12 mouse cellular contexts compared by ENCODE assay signal in the genomic region with DNA sequence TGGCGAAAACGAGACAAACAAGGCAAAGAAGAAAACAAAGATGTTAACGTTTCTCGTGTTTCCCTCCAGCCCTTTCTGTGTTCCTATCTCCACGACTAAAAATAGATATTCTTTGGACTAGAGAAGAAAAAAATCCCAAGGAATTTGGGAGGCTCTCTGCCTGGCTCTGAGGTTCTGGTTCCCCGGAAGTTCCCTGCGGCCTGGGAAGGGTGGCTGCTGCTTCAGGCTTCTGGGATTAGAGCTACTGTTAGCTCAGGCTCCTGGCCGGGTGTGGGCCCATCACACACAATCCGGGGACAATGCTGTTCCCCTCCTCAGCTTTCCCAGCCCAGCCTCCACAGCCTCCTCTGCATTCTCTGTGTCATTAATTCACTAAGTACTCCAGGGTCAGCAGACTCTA.
DNase-seq lines count a peak whose midpoint lies in the region; ATAC-seq and TF ChIP-seq lines count a peak whose summit lies in the region.
"Had no signal": no experiment of that assay in that cellular context is flagged by ENCODE, and none has a peak within 500 bp of the region (broad histone marks: within the 10 kb centered on the region; RNA-seq: fewer than 3 reads in every experiment).

No protein-coding gene starts in this region.

- no peak for TF ChIP-seq POLR2A in olfactory bulb, adult 2 months (IDR thresholded peaks at IDR 0.05; ENCODE audit: insufficient read depth, low read depth, low read length)

- ATAC-seq in heart, embryonic 14.5 days (ENCODE audit: insufficient number of reproducible peaks, insufficient read depth, low FRiP score, low read depth) = no peak
- no peak for ATAC-seq in heart, embryonic 12.5 days (ENCODE audit: insufficient number of reproducible peaks, low FRiP score)
- no peak for ATAC-seq in embryonic facial prominence, embryonic 12.5 days (ENCODE audit: insufficient number of reproducible peaks, insufficient read depth, low FRiP score, low TSS enrichment)
- ATAC-seq: forebrain, embryonic 16.5 days had no signal

- no peak overlapping the region for H3K4me3 ChIP-seq in heart, embryonic 14.5 days (ENCODE audit: control insufficient read depth in 1 of 2, insufficient read depth in 1 of 2, low read depth in 1 of 2, low read length in 2 of 2)
- no peak overlapping the region for H3K4me3 ChIP-seq in heart, embryonic 12.5 days
- no peak overlapping the region for H3K4me3 ChIP-seq in embryonic facial prominence, embryonic 12.5 days
- no peak overlapping the region for H3K4me3 ChIP-seq in olfactory bulb, adult 2 months (ENCODE audit: insufficient read depth, low read depth, low read length)
- H3K4me3 ChIP-seq: erythroblast, embryonic 14.5 days; hindbrain, embryonic 10.5 days had no signal

- peak; percentile 45 for DNase-seq in kidney, postnatal 14 days
- DNase-seq in kidney, postnatal 36 days = no peak
- DNase-seq in right cerebral cortex, postnatal 4 days = no peak
- DNase-seq: cerebellum, adult 18-20 months; gastrocnemius, postnatal 14 days had no signal

- H3K27me3 ChIP-seq in heart, embryonic 14.5 days (ENCODE audit: control insufficient read depth, insufficient read depth, low read length) = no peaks in the 10 kb centered on the region
- no peaks in the 10 kb centered on the region for H3K27me3 ChIP-seq in heart, embryonic 12.5 days (replicated peaks)
- H3K27me3 ChIP-seq in embryonic facial prominence, embryonic 12.5 days = no peaks in the 10 kb centered on the region

- H3K4me1 ChIP-seq in heart, embryonic 14.5 days (ENCODE audit: control insufficient read depth in 2 of 2, insufficient read depth in 2 of 2, low read length in 2 of 2) = peaks cover 4 to 11% of the 10 kb centered on the region in 2 experiments
- H3K4me1 ChIP-seq in heart, embryonic 12.5 days (replicated peaks) = peaks cover 11% of the 10 kb centered on the region
- peaks cover 10% of the 10 kb centered on the region; the same call in 1 of the 2 replicates for H3K4me1 ChIP-seq in embryonic facial prominence, embryonic 12.5 days
- peaks cover 11% of the 10 kb centered on the region for H3K4me1 ChIP-seq in olfactory bulb, adult 2 months (ENCODE audit: control insufficient read depth, insufficient read depth, low read length)

- 0 out of 4 replicates have a peak overlapping the region, but pooled peaks have one; percentile 4 to 30 for H3K27ac ChIP-seq in heart, embryonic 14.5 days (replicated peaks in 1 of 2; ENCODE audit: control insufficient read depth in 1 of 2, insufficient read depth in 1 of 2, low read depth in 2 of 2, low read length in 2 of 2)
- H3K27ac ChIP-seq in heart, embryonic 12.5 days (ENCODE audit: poor library complexity, severe bottlenecking) = no peak overlapping the region
- 0 out of 2 replicates have a peak overlapping the region, but pooled peaks have one; percentile 11 for H3K27ac ChIP-seq in embryonic facial prominence, embryonic 12.5 days
- H3K27ac ChIP-seq in olfactory bulb, adult 2 months (ENCODE audit: insufficient read depth, low read depth, low read length) = 0 out of 2 replicates have a peak overlapping the region, but pooled peaks have one; percentile 20

- H3K9ac ChIP-seq in heart, embryonic 14.5 days (ENCODE audit: low read length) = 0 out of 2 replicates have a peak overlapping the region, but pooled peaks have one; percentile 11
- H3K9ac ChIP-seq in heart, embryonic 12.5 days = no peak overlapping the region
- no peak overlapping the region for H3K9ac ChIP-seq in embryonic facial prominence, embryonic 12.5 days

- no peak for TF ChIP-seq CTCF in olfactory bulb, adult 2 months (IDR thresholded peaks at IDR 0.05; ENCODE audit: insufficient read depth, low read depth, low read length)

- H3K36me3 ChIP-seq in heart, embryonic 14.5 days (ENCODE audit: control insufficient read depth, insufficient read depth, low read length) = no peaks in the 10 kb centered on the region
- no peaks in the 10 kb centered on the region for H3K36me3 ChIP-seq in heart, embryonic 12.5 days
- no peaks in the 10 kb centered on the region for H3K36me3 ChIP-seq in embryonic facial prominence, embryonic 12.5 days
- H3K36me3 ChIP-seq: hindbrain, embryonic 10.5 days had no signal

- 25% methylated on average over 9 of the region's 9 CpGs for WGBS in heart, embryonic 14.5 days
- 26% methylated on average over 9 of the region's 9 CpGs for WGBS in heart, embryonic 12.5 days
- 60% methylated on average over 9 of the region's 9 CpGs for WGBS in embryonic facial prominence, embryonic 12.5 days
- WGBS in olfactory bulb, adult 2 months = 48% methylated on average over 9 of the region's 9 CpGs

- H3K4me2 ChIP-seq in heart, embryonic 14.5 days (ENCODE audit: low read length) = no peak overlapping the region
- no peak overlapping the region for H3K4me2 ChIP-seq in heart, embryonic 12.5 days
- no peak overlapping the region for H3K4me2 ChIP-seq in embryonic facial prominence, embryonic 12.5 days (replicated peaks)

- no peaks in the 10 kb centered on the region for H3K9me3 ChIP-seq in heart, embryonic 14.5 days (ENCODE audit: control insufficient read depth, low read length)
- H3K9me3 ChIP-seq in heart, embryonic 12.5 days (replicated peaks) = no peaks in the 10 kb centered on the region
- H3K9me3 ChIP-seq in embryonic facial prominence, embryonic 12.5 days = no peaks in the 10 kb centered on the region
